Mouse (Mus musculus) liver, embryonic 12.5 days (tissue): Measurements from ENCODE around the gene Fam178b. TPM values are rescaled to one million over a fixed set of nuclear protein-coding genes. Genes with fewer than 3 reads are reported as not detected.

Experiments
- ATAC-seq: fragments of 200-750 bp; cut with Nextera tagmentation; 2 replicates; pipeline ENCODE4 v1.8.0; 2017; ENCODE audit warnings: moderate number of reproducible peaks, mild to moderate bottlenecking, moderate library complexity
- H3K27ac ChIP-seq: fragments of 300-500 bp; sonication (generic); 2 replicates; pipeline ENCODE4 v1.5.1; 2016; ENCODE audit warnings: mild to moderate bottlenecking
- H3K27me3 ChIP-seq: fragments of 300-500 bp; sonication (generic); replicated peaks from 2 replicates; pipeline ENCODE4 v1.6.1; 2016; ENCODE audit warnings: mild to moderate bottlenecking, moderate library complexity
- H3K36me3 ChIP-seq: fragments of 300-500 bp; sonication (generic); 2 replicates; pipeline ENCODE4 v1.6.1; 2016; ENCODE audit warnings: mild to moderate bottlenecking, moderate library complexity
- H3K4me1 ChIP-seq: fragments of 300-500 bp; sonication (generic); 2 replicates; pipeline ENCODE4 v1.6.1; 2016
- H3K4me2 ChIP-seq: fragments of 300-500 bp; sonication (generic); 2 replicates; pipeline ENCODE4 v1.6.1; 2016; ENCODE audit warnings: mild to moderate bottlenecking, moderate library complexity
- H3K4me3 ChIP-seq: fragments of 300-500 bp; sonication (generic); 2 replicates; pipeline ENCODE4 v1.5.1; 2016; ENCODE audit warnings: mild to moderate bottlenecking, moderate library complexity
- H3K9ac ChIP-seq: fragments of 300-500 bp; sonication (generic); 2 replicates; pipeline ENCODE4 v1.6.1; 2016; ENCODE audit warnings: mild to moderate bottlenecking, moderate library complexity
- H3K9me3 ChIP-seq: fragments of 300-500 bp; sonication (generic); replicated peaks from 2 replicates; pipeline ENCODE4 v1.6.1; 2016; ENCODE audit warnings: mild to moderate bottlenecking, moderate library complexity
- WGBS: fragments of 180-500 bp; shearing (Covaris S2); methylation state at CpG from one replicate; pipeline ENCODE4 v1.1.7; 2016; ENCODE audit not compliant: insufficient replicate concordance; 5-methylcytosine and 5-hydroxymethylcytosine counted together
- polyA plus RNA-seq: library from polyadenylated mRNA; unstranded; fragments of >200 nt; fragmentation: Nextera tagmentation; extraction: Ambion mirVana; gene quantifications from 2 replicates; pipeline ENCODE4 v1.2.1, GENCODE M21; 2016

Gene Fam178b
- polyA plus RNA-seq, result 0.20 TPM in 1 of 2 replicates, not detected in the other

DNA sequence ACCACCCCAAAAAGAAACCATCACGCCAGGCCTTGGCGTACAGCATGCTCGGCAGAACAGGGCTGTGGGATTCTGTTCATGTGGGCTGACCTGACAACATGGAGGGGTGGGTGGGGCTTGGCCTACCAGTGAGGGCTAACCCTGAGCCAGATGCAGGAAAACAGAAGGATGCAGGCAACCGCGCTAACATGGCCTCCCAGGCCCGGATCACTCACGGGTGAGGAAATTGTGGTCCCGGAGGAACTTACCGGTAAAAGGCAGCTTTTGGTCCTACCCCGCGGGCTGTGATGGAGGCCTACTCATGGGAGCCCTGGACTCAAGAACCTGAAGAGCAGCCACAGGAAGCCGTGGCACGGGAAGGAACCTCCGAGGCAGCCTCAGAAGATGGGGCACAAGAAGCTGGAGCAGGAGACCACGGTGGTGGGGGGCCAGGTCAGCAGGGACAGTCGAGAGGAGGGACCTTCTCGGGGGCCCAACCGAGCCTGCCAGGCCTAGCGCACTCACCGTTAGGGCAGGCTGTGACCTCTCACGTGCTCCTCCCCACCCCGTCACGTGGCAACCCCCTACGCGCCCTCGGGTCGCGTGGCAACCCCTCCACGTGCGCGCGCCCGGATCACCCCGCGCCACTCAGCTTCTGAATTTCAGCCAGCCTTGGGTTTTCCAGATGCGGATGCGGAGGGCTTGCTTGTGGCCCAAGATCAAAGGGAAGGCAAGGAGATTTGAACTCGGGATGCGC lies at the start of gene Fam178b:
TSS of gene Fam178b (minus strand) at position 564 of the 736 bp plus-strand sequence.
- Histone ChIP-seq H3K4me1 (no peaks in the 10 kb centered on the region), H3K27me3 (no peaks in the 10 kb centered on the region), H3K9ac (no peak within 1 kb of the TSS), H3K9me3 (no peaks in the 10 kb centered on the region), H3K4me3 (no peak within 1 kb of the TSS), H3K4me2 (no peak within 1 kb of the TSS), H3K27ac (no peak within 1 kb of the TSS), H3K36me3 (no peaks in the 10 kb centered on the region)
- 83% methylated on average over 39 of the region's 39 CpGs for WGBS
- ATAC-seq, result no peak

DNA sequence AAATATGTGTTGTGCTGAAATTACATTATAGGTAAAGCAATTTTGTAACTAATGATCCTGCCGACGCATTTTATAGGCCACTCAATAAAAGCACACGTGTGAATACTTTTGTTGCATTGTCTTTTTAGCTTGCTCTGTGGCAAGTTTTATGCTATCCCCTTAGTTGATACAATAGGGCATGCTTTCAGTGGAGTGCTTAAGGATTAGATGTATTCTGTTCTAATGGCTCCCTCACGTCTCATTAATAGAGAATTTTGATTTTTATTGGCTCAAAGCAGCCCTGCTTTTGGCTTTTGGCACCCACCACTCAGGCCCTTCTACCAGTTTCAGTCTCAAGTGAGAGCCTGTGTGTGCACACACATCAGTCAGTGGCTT lies 41.1 kb upstream of the Fam178b start:
- no peak overlapping the region for H3K4me3 ChIP-seq
- no peak overlapping the region for H3K27ac ChIP-seq
- H3K9ac ChIP-seq, result no peak overlapping the region
- H3K4me1 ChIP-seq, result no peaks in the 10 kb centered on the region
- no peak overlapping the region for H3K4me2 ChIP-seq
- no peaks in the 10 kb centered on the region for H3K27me3 ChIP-seq
- WGBS, result 74% methylated on average over 4 of the region's 4 CpGs
- no peaks in the 10 kb centered on the region for H3K9me3 ChIP-seq
- no peak for ATAC-seq
- H3K36me3 ChIP-seq, result no peaks in the 10 kb centered on the region

DNA sequence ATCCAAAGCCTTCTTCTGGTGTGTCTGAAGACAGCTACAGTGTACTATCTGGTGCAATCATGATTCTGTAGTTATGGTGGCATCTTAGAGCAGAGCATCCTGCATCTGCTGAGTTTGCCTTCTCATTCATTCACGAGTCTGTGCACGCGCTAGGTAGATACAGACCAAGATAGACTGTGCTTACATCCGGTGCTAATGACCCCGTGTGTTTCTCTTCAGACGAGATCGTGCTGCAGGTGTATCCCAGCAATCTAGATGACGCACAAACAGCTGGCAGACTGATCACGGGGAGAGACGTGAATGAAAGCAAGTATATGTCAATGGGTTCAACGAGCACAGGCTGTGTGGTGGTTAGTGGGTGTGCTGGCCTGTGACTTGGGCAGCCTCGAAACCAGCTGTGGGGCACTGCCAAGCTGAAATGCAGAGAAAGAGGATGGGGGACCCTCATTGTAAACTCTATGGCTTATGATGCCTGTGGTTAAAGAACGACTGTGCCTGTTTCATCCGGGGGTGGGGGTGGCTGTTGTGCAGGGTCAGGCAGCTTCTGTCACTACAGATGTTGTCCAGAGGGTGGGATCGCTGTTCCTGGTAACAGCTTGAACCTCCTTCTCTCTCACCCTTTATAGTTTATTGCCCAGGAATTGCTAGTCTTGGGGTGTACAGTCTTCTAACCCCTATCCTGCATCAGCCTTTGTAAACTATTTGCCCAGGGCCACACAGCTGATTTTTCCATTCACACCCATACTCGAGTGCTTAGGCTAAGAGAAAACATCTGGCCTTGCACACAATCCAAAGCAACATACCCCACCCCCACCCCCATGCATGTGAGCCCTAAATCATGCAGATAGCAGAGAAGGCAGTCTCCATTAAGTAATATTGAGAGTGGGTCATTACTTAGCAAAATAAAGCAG lies 40.4 kb upstream of the Fam178b start:
- no peak overlapping the region for H3K4me2 ChIP-seq
- no peaks in the 10 kb centered on the region for H3K36me3 ChIP-seq
- no peaks in the 10 kb centered on the region for H3K9me3 ChIP-seq
- WGBS, result 65% methylated on average over 16 of the region's 16 CpGs
- ATAC-seq, result no peak
- H3K9ac ChIP-seq, result no peak overlapping the region
- H3K4me1 ChIP-seq, result no peaks in the 10 kb centered on the region
- no peak overlapping the region for H3K27ac ChIP-seq
- no peak overlapping the region for H3K4me3 ChIP-seq
- H3K27me3 ChIP-seq, result no peaks in the 10 kb centered on the region

DNA sequence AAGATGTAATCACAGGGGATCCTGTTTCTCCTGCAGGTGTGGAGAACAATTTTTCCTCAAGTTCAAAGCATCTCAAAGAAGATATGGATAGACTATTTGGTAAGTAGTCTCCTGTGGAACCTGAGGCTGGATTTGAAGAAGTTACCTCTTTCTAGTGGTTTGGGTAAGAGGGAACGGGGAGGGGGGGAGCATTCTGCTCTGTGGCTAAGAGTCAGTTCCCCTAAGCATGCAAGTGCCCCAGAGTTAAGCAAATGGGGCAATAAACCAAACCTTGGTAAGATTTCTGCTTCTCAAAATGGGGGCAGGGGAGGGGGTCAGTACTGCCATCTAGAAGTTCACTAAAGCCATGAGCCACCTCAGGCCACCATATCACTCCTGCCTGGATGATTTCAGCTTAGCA lies 35.8 kb upstream of the Fam178b start:
- Histone ChIP-seq H3K9me3 (0 out of 2 replicates have a peak, but pooled peaks cover 2% of the 10 kb centered on the region), H3K9ac (no peak overlapping the region), H3K36me3 (no peaks in the 10 kb centered on the region), H3K4me1 (no peaks in the 10 kb centered on the region), H3K4me2 (no peak overlapping the region), H3K27ac (no peak overlapping the region), H3K27me3 (peaks cover 4% of the 10 kb centered on the region; the same call in 1 of the 2 replicates), H3K4me3 (no peak overlapping the region)
- WGBS, result 58% methylated on average over 1 of the region's 1 CpGs
- no peak for ATAC-seq

DNA sequence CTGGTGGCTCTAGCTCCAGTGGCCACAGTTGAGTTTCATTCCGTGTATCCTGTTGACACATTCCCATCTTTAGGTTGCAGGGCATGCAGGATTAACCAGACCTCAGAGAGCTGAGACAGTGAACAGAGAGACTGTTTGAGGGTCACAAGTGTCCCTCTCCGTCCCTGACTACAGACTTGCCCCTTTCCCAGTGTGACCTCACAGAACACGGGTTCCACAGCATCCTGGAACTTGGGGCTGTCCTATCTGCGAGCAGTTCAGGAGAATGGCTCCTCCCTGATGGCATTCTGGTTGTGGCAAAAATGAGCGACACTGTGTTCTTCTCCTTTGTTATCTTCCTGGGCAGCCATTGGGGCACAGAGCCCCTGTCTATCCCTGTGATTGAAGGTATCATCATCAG lies 31.3 kb upstream of the Fam178b start, which contains the start of gene Actr1b:
TSS of gene Actr1b (minus strand) at position 112 of the 400 bp plus-strand sequence.
- Histone ChIP-seq H3K4me1 (peaks cover 5% of the 10 kb centered on the region; the same call in 1 of the 2 replicates), H3K27ac (no peak within 1 kb of the TSS), H3K9me3 (0 out of 2 replicates have a peak, but pooled peaks cover 4% of the 10 kb centered on the region), H3K36me3 (no peaks in the 10 kb centered on the region), H3K27me3 (peaks cover 4% of the 10 kb centered on the region; the same call in 1 of the 2 replicates), H3K9ac (no peak within 1 kb of the TSS), H3K4me2 (no peak within 1 kb of the TSS), H3K4me3 (no peak within 1 kb of the TSS)
- 57% methylated on average over 5 of the region's 5 CpGs for WGBS
- no peak for ATAC-seq

DNA sequence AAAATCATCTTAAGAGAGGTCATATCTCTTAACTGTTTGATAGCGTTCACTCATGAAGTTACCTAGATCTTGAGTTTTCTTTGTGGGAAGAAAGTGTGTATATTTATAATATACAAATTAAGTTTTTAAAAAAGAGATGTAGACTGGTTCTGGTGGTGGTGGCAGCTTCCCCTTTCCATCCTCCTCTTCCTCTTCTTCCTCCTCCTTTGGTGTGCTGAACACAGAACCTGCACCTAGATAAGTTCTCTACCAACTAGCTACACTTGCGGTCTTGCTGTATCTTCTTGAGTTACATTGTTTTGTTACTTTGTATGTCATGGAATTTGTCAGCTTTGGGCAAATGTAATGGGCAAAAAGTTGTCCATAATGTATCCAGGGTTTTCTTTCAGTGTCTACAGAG lies 28.1 kb upstream of the Fam178b start:
- Histone ChIP-seq H3K9ac (no peak overlapping the region), H3K4me2 (no peak overlapping the region), H3K4me1 (peaks cover 26% of the 10 kb centered on the region), H3K27me3 (peaks cover 4% of the 10 kb centered on the region; the same call in 1 of the 2 replicates), H3K4me3 (no peak overlapping the region), H3K27ac (no peak overlapping the region), H3K36me3 (peaks cover 19% of the 10 kb centered on the region), H3K9me3 (0 out of 2 replicates have a peak, but pooled peaks cover 4% of the 10 kb centered on the region)
- WGBS, result 76% methylated on average over 2 of the region's 2 CpGs
- no peak for ATAC-seq

DNA sequence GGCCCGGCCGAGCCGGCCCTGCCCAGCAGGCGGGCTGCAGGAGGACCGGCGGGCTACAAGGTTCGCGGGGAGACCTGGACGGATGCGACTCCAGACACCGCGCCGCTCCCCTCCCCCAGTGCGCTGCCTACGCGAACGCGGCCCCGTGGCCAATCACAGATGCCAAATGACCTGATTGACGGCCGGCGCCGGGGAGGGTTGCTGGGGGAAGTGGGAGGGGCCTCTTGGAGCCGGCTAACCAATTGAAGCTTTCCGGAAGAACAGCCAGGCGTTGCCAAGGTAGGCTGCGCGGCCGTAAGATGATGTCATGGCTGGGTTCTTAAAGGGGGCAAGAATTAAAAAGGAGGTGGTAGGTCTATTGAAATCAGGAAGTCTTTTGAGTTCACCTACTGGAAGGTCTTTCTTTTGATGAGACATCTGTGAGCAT lies 26.9 kb upstream of the Fam178b start, which contains the start of gene 4933424G06Rik:
TSS of gene 4933424G06Rik (plus strand) at position 296 of the 427 bp plus-strand sequence.
- H3K36me3 ChIP-seq, result peaks cover 31% of the 10 kb centered on the region
- ATAC-seq, result peak; percentile 96
- peak within 1 kb of the TSS; percentile 91 for H3K4me2 ChIP-seq
- H3K4me1 ChIP-seq, result peaks cover 31% of the 10 kb centered on the region
- H3K27ac ChIP-seq, result peak within 1 kb of the TSS; percentile 85
- under 1% methylated on average over 29 of the region's 29 CpGs for WGBS
- H3K27me3 ChIP-seq, result no peaks in the 10 kb centered on the region
- peak within 1 kb of the TSS; percentile 96 for H3K9ac ChIP-seq
- peak within 1 kb of the TSS; percentile 99 for H3K4me3 ChIP-seq
- H3K9me3 ChIP-seq, result 0 out of 2 replicates have a peak, but pooled peaks cover 4% of the 10 kb centered on the region

DNA sequence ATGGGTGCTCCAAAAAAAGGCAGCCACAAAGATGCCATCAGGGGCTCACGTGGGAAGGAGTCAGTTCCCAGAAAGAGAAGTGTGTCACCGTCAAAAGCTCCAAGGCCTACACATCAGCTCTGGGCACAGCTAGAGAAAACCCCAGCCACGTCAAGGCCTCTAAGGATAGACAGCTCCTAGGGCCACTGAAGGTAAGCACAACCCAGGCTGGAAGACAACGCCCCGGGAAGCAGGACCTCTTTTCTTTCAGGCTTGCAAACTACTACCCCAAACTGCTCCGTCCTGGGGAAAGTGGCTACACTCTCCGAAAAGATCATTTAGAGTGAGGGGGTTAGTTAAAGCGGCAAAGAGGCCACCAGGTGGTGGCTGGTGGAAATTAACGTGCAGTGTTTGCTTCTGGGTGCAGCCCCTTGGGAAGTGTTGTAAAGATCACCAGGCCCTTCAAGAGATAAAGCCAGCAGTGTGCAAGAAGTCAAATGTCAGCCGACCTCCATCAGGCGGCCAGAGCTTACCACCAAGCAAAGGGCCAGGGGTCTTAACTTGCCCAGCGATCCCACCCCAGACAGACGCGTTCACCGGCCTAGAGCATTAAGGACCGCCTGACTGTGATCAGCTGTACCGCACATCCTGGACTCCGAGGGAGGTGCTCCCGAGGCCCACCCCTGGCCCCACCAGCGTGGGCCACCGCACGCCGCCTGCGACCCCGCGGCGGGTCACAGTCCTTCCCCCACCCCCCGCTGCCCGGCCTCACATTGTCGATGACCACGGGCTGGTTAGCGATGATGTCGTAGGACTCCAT lies 26.3 kb upstream of the Fam178b start:
- Histone ChIP-seq H3K27ac (peak overlapping the region; percentile 85), H3K9ac (peak overlapping the region; percentile 96), H3K36me3 (peaks cover 38% of the 10 kb centered on the region), H3K27me3 (no peaks in the 10 kb centered on the region), H3K9me3 (0 out of 2 replicates have a peak, but pooled peaks cover 4% of the 10 kb centered on the region), H3K4me2 (peak overlapping the region; percentile 91), H3K4me1 (peaks cover 33% of the 10 kb centered on the region), H3K4me3 (peak overlapping the region; percentile 99)
- peak; percentile 68 for ATAC-seq
- WGBS, result 1% methylated on average over 33 of the region's 33 CpGs

DNA sequence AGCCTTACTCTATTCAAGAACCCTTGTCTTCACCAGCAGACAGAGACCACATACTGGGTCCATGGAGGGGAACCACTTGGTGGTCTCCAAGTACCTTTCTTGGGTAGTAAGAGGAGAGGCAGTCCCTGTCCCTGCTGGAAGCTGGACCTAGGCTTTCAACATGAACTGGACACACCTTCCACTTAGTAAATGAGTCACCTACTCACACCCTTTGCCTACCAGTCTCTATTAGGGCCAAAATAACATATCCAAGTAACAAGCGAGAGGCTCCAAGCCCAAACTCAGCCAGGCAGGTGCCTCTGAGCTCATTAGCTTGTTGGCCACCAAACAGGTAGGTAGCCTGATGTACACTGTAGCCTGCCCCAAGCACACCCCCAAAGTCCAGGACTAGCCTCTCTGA lies 25.6 kb upstream of the Fam178b start:
- H3K27ac ChIP-seq, result peak overlapping the region; percentile 85
- peaks cover 33% of the 10 kb centered on the region for H3K4me1 ChIP-seq

DNA sequence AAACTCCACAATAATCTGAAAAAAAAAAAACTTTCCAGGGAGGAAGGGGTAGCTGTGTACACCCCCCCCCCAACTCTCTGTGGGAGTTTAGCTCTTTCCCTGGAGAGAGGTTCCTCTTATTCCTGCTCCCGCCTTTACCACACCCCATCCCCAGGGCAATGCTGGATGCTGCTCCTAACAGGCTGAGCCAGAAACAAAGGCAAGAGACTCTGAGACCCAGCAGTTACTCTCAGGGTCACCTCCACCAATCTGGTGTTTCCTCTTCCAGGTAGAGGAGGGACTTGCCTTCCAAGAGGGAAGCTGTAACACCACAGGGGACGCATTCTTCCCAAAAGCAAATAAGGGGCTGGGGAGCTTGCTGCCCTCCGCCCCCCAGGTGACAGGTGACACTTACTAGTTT lies 24.8 kb upstream of the Fam178b start:
- H3K4me2 ChIP-seq, result peak overlapping the region; percentile 91; the same call in 1 of the 2 replicates
- 0 out of 2 replicates have a peak overlapping the region, but pooled peaks have one; percentile 99 for H3K4me3 ChIP-seq
- H3K4me1 ChIP-seq, result peaks cover 33% of the 10 kb centered on the region
- no peaks in the 10 kb centered on the region for H3K9me3 ChIP-seq
- peaks cover 52% of the 10 kb centered on the region for H3K36me3 ChIP-seq
- WGBS, result 76% methylated on average over 3 of the region's 3 CpGs
- no peaks in the 10 kb centered on the region for H3K27me3 ChIP-seq
- no peak for ATAC-seq
- no peak overlapping the region for H3K27ac ChIP-seq
- H3K9ac ChIP-seq, result no peak overlapping the region

More for the DNA sequence above, 25.6 kb upstream of the Fam178b start:
- 0 out of 2 replicates have a peak, but pooled peaks cover 1% of the 10 kb centered on the region for H3K9me3 ChIP-seq
- ATAC-seq, result no peak
- H3K9ac ChIP-seq, result peak overlapping the region; percentile 96
- H3K36me3 ChIP-seq, result peaks cover 44% of the 10 kb centered on the region
- no peaks in the 10 kb centered on the region for H3K27me3 ChIP-seq
- WGBS, result 68% methylated on average over 1 of the region's 1 CpGs
- peak overlapping the region; percentile 99 for H3K4me3 ChIP-seq
- H3K4me2 ChIP-seq, result peak overlapping the region; percentile 91

DNA sequence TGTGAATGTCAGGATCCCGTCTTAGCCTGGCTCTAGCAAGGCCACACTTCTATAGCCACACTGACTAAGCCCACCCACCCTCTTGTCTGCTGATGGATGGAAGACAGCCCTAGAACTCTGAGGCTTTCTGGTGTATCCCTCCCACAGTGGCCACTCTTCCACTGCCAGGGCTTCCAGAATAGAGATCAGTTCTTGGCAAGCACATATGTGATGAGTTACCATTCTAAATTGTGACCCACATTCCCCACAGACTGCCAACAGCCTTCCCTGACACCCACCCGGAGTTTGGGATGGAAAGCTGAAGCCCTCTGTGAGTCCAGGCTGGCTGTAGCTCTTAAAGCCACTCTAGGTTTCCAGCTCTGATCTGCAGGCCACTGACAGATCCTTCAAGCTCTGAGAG lies 24.2 kb upstream of the Fam178b start:
- Histone ChIP-seq H3K9ac (no peak overlapping the region), H3K27me3 (no peaks in the 10 kb centered on the region), H3K4me3 (no peak overlapping the region), H3K4me1 (peaks cover 33% of the 10 kb centered on the region), H3K4me2 (no peak overlapping the region), H3K27ac (no peak overlapping the region), H3K36me3 (peaks cover 58% of the 10 kb centered on the region), H3K9me3 (no peaks in the 10 kb centered on the region)
- no peak for ATAC-seq
- WGBS, result 75% methylated on average over 2 of the region's 2 CpGs
